Mouse (Mus musculus) forebrain, embryonic 16.5 days (tissue): Measurements from ENCODE around the gene Tbata. TPM values are rescaled to one million over a fixed set of nuclear protein-coding genes. Genes with fewer than 3 reads are reported as not detected.

Experiments
- ATAC-seq: fragments of 200-750 bp; cut with Nextera tagmentation; 2 replicates; pipeline ENCODE4 v1.8.0; 2017; ENCODE audit warnings: mild to moderate bottlenecking, moderate library complexity
- H3K27ac ChIP-seq: fragments of 300-500 bp; sonication (generic); 2 replicates; pipeline ENCODE4 v1.5.1; 2014; ENCODE audit warnings: low read length, control low read depth
- H3K27me3 ChIP-seq: fragments of 300-500 bp; sonication (generic); replicated peaks from 2 replicates; pipeline ENCODE4 v1.6.1; 2014; ENCODE audit warnings: low read length; ENCODE audit not compliant: control insufficient read depth, insufficient read depth
- H3K36me3 ChIP-seq: fragments of 300-500 bp; sonication (generic); 2 replicates; pipeline ENCODE4 v1.6.1; 2014; ENCODE audit not compliant: control insufficient read depth, insufficient read depth
- H3K4me1 ChIP-seq: fragments of 300-500 bp; sonication (generic); replicated peaks from 2 replicates; pipeline ENCODE4 v1.6.1; 2014; ENCODE audit warnings: low read length; ENCODE audit not compliant: control insufficient read depth, insufficient read depth
- H3K4me2 ChIP-seq: fragments of 300-500 bp; sonication (generic); 2 replicates; pipeline ENCODE4 v1.6.1; 2014; ENCODE audit warnings: mild to moderate bottlenecking, low read length, control low read depth
- H3K4me3 ChIP-seq: fragments of 300-500 bp; sonication (generic); replicated peaks from 2 replicates; pipeline ENCODE4 v1.5.1; 2014; ENCODE audit warnings: mild to moderate bottlenecking, low read length, control low read depth
- H3K9ac ChIP-seq: fragments of 300-500 bp; sonication (generic); replicated peaks from 2 replicates; pipeline ENCODE4 v1.6.1; 2014; ENCODE audit warnings: low read depth, low read length, control low read depth
- H3K9me3 ChIP-seq: fragments of 300-500 bp; sonication (generic); 2 replicates; pipeline ENCODE4 v1.6.1; 2016; ENCODE audit warnings: low read length; ENCODE audit not compliant: control insufficient read depth
- WGBS: fragments of 180-500 bp; shearing (Covaris S2); extraction: QIAGEN DNeasy Blood & Tissue Kit; methylation state at CpG from one replicate; pipeline ENCODE4 v1.1.7; 2014; 5-methylcytosine and 5-hydroxymethylcytosine counted together
- polyA plus RNA-seq: library from polyadenylated mRNA; unstranded; fragments of >200 nt; fragmentation: Nextera tagmentation; extraction: Ambion mirVana; gene quantifications from 2 replicates; pipeline ENCODE4 v1.2.1, GENCODE M21; 2015

The Tbata gene
- polyA plus RNA-seq = 1.3 and 1.5 TPM in 2 replicates

- Histone ChIP-seq H3K36me3 (no peaks in the 10 kb centered on the region), H3K4me3 (no peak within 1 kb of the TSS), H3K4me1 (peaks cover 3% of the 10 kb centered on the region; the same call in 1 of the 2 replicates), H3K9me3 (no peaks in the 10 kb centered on the region), H3K4me2 (no peak within 1 kb of the TSS), H3K27me3 (no peaks in the 10 kb centered on the region), H3K27ac (no peak within 1 kb of the TSS), H3K9ac (no peak within 1 kb of the TSS)
- ATAC-seq = no peak
- WGBS = 71% methylated on average over 3 of the region's 3 CpGs
Observed at GRCm38 (mm10) chr10:61171654-61172053, at the start of gene Tbata. Gene Tbata, plus strand, starts transcription at chr10:61171954.

GRCm38 (mm10) chr10:61123276-61123913 lies 48.4 kb upstream of the Tbata start:
- no peaks in the 10 kb centered on the region for H3K9me3 ChIP-seq
- H3K36me3 ChIP-seq = peaks cover 9% of the 10 kb centered on the region; the same call in 1 of the 2 replicates
- no peaks in the 10 kb centered on the region for H3K4me1 ChIP-seq
- H3K27me3 ChIP-seq = no peaks in the 10 kb centered on the region
- no peak overlapping the region for H3K9ac ChIP-seq
- no peak for ATAC-seq
- H3K4me2 ChIP-seq = no peak overlapping the region
- no peak overlapping the region for H3K4me3 ChIP-seq
- WGBS = 97% methylated on average over 3 of the region's 3 CpGs
- H3K27ac ChIP-seq = no peak overlapping the region

GRCm38 (mm10) chr10:61124462-61124861 lies 47.3 kb upstream of the Tbata start:
- H3K9ac ChIP-seq = no peak overlapping the region
- ATAC-seq = no peak
- no peaks in the 10 kb centered on the region for H3K4me1 ChIP-seq
- H3K4me2 ChIP-seq = no peak overlapping the region
- no peak overlapping the region for H3K4me3 ChIP-seq
- no peak overlapping the region for H3K27ac ChIP-seq
- no peaks in the 10 kb centered on the region for H3K9me3 ChIP-seq
- peaks cover 9% of the 10 kb centered on the region; the same call in 1 of the 2 replicates for H3K36me3 ChIP-seq
- WGBS = 95% methylated on average over 2 of the region's 2 CpGs
- no peaks in the 10 kb centered on the region for H3K27me3 ChIP-seq

- WGBS = 93% methylated on average over 1 of the region's 1 CpGs
- Histone ChIP-seq H3K27me3 (no peaks in the 10 kb centered on the region), H3K4me1 (no peaks in the 10 kb centered on the region), H3K4me3 (no peak overlapping the region), H3K4me2 (no peak overlapping the region), H3K36me3 (no peaks in the 10 kb centered on the region), H3K9ac (no peak overlapping the region), H3K9me3 (no peaks in the 10 kb centered on the region), H3K27ac (no peak overlapping the region)
- ATAC-seq = no peak
Observed at GRCm38 (mm10) chr10:61128701-61129365, 42.9 kb upstream of the Tbata start.

GRCm38 (mm10) chr10:61130959-61131358 lies 40.8 kb upstream of the Tbata start:
- no peaks in the 10 kb centered on the region for H3K4me1 ChIP-seq
- ATAC-seq = no peak
- no peak overlapping the region for H3K27ac ChIP-seq
- no peaks in the 10 kb centered on the region for H3K9me3 ChIP-seq
- no peak overlapping the region for H3K4me3 ChIP-seq
- no peaks in the 10 kb centered on the region for H3K36me3 ChIP-seq
- H3K27me3 ChIP-seq = no peaks in the 10 kb centered on the region
- H3K4me2 ChIP-seq = no peak overlapping the region
- 85% methylated on average over 3 of the region's 3 CpGs for WGBS
- H3K9ac ChIP-seq = no peak overlapping the region

- Histone ChIP-seq H3K27me3 (no peaks in the 10 kb centered on the region), H3K9ac (no peak overlapping the region), H3K4me3 (no peak overlapping the region), H3K36me3 (no peaks in the 10 kb centered on the region), H3K4me1 (no peaks in the 10 kb centered on the region), H3K4me2 (no peak overlapping the region), H3K27ac (no peak overlapping the region), H3K9me3 (no peaks in the 10 kb centered on the region)
- 68% methylated on average over 4 of the region's 4 CpGs for WGBS
- no peak for ATAC-seq
Observed at GRCm38 (mm10) chr10:61134041-61134440, 37.7 kb upstream of the Tbata start.

- ATAC-seq = no peak
- WGBS = 73% methylated on average over 3 of the region's 3 CpGs
Observed at GRCm38 (mm10) chr10:61135226-61135839, 36.4 kb upstream of the Tbata start.

GRCm38 (mm10) chr10:61137567-61137966 lies 34.2 kb upstream of the Tbata start:
- no peak overlapping the region for H3K4me2 ChIP-seq
- no peak overlapping the region for H3K27ac ChIP-seq
- H3K27me3 ChIP-seq = no peaks in the 10 kb centered on the region
- H3K4me3 ChIP-seq = no peak overlapping the region
- H3K9me3 ChIP-seq = no peaks in the 10 kb centered on the region
- H3K4me1 ChIP-seq = no peaks in the 10 kb centered on the region
- no peak overlapping the region for H3K9ac ChIP-seq
- ATAC-seq = no peak
- H3K36me3 ChIP-seq = 0 out of 2 replicates have a peak, but pooled peaks cover 1% of the 10 kb centered on the region
- 85% methylated on average over 1 of the region's 1 CpGs for WGBS

More at GRCm38 (mm10) chr10:61135226-61135839, 36.4 kb upstream of the Tbata start:
- no peaks in the 10 kb centered on the region for H3K36me3 ChIP-seq
- no peak overlapping the region for H3K27ac ChIP-seq
- no peaks in the 10 kb centered on the region for H3K4me1 ChIP-seq
- no peak overlapping the region for H3K9ac ChIP-seq
- no peak overlapping the region for H3K4me2 ChIP-seq
- no peaks in the 10 kb centered on the region for H3K9me3 ChIP-seq
- no peak overlapping the region for H3K4me3 ChIP-seq
- H3K27me3 ChIP-seq = no peaks in the 10 kb centered on the region

GRCm38 (mm10) chr10:61143343-61143742 lies 28.4 kb upstream of the Tbata start:
- Histone ChIP-seq H3K27ac (no peak overlapping the region), H3K4me2 (no peak overlapping the region), H3K9ac (no peak overlapping the region), H3K9me3 (no peaks in the 10 kb centered on the region), H3K4me3 (no peak overlapping the region), H3K4me1 (peaks cover 5% of the 10 kb centered on the region), H3K36me3 (0 out of 2 replicates have a peak, but pooled peaks cover 2% of the 10 kb centered on the region), H3K27me3 (no peaks in the 10 kb centered on the region)
- ATAC-seq = no peak
- 93% methylated on average over 2 of the region's 2 CpGs for WGBS
